Mouse (Mus musculus): Measurements from ENCODE around the gene Itgb5.

The Itgb5 gene

DNA sequence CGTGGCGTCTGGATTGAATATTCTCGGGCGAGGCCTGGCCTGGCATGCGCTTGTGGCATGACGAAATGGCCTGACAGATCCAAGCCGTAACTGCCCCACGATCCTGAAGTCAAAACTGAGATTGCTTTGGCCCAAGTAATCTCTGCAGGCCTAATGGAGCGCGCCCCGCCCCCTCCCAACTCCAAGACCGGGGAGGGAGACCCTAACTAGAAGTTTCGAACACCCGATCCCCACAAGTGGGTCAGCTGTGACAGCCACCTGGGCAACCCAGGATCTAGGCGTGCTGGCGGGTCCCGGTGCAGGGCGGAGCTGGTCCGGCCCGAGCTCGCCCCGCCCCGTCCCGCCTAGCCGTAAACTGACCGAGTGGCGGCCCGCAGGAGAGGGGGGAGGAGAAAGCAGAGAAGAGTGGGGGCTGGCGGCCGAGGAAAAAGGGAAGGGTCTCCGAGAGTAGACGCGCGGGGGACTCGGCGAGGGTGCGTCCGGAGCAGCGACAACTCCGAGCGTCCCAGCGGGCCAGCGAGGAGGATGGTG lies at the start of gene Itgb5:
Gene Itgb5 (plus strand): TSS at position 365 of the 531 bp plus-strand sequence.
- TF ChIP-seq GATA4 (IDR thresholded peaks at IDR 0.05; ENCODE audit: insufficient replicate concordance, low read length), result no peak

- TF ChIP-seq GATA4 (IDR thresholded peaks at IDR 0.05; ENCODE audit: insufficient replicate concordance, low read length), result no peak
These were observed 47.4 kb upstream of the Itgb5 start for GRCm38 (mm10) chr16:33781789-33782728.

GRCm38 (mm10) chr16:33782729-33783091 lies 46.8 kb upstream of the Itgb5 start:
- no peak for TF ChIP-seq GATA4 (IDR thresholded peaks at IDR 0.05; ENCODE audit: insufficient replicate concordance, low read length)

DNA sequence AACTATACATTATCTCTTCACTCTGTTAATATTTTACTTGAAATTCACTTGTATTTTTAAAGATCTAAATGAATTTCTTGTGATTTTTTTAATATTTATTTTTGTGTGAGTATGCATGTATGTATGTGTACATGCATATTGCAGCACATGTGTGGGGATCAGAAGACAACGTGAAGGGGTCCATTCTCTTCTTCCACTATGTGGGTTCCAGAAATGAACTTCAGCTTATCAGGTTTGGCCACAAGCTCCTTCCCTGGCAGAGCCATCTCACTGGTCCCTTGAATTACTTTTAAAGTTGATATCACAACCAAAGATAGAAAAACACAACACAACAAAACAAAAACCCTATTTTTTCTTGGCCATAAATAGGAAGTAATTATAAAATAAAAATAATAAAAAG lies 44.9 kb upstream of the Itgb5 start:
- no peak for TF ChIP-seq GATA4 (IDR thresholded peaks at IDR 0.05; ENCODE audit: insufficient replicate concordance, low read length)

DNA sequence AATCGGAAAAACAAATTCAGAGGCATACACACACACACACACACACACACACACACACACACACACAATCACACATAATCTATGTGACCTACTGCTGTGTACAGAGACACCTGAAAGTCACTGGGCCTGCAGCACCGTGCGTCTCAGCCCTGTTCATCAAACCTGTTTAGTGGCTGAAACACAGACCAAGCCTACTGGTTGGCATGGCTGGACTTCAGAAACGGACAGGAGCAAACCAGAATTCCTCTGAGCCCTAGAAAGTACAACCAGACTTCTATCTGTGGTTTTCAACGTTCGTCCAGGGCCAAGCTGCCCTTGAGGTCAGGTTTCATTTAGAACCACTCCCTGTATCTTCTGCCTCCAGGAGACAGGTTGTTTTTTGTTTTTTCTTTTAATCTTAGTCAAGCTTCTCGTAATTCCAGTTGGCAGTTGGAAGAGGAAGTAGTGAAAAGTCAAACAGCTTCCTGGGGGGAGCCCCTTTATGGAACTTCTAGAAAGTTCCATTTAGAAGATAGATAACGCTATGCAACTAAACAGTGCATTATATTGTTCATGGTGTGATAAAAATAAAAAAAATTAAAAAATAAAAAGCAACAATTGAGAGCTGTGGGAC lies 44.3 kb upstream of the Itgb5 start:
- no peak; the same call in 1 of the 2 replicates for TF ChIP-seq GATA4 (IDR thresholded peaks at IDR 0.05; ENCODE audit: insufficient replicate concordance, low read length)

- no peak for TF ChIP-seq GATA4 (IDR thresholded peaks at IDR 0.05; ENCODE audit: insufficient replicate concordance, low read length)
These were observed 42.6 kb upstream of the Itgb5 start for GRCm38 (mm10) chr16:33786657-33787390.

GRCm38 (mm10) chr16:33793846-33794791 lies 35.3 kb upstream of the Itgb5 start, which contains the start of gene Muc13:
TSS of gene Muc13 (plus strand) at chr16:33794037.
- TF ChIP-seq GATA4 (IDR thresholded peaks at IDR 0.05; ENCODE audit: insufficient replicate concordance, low read length), result no peak

DNA sequence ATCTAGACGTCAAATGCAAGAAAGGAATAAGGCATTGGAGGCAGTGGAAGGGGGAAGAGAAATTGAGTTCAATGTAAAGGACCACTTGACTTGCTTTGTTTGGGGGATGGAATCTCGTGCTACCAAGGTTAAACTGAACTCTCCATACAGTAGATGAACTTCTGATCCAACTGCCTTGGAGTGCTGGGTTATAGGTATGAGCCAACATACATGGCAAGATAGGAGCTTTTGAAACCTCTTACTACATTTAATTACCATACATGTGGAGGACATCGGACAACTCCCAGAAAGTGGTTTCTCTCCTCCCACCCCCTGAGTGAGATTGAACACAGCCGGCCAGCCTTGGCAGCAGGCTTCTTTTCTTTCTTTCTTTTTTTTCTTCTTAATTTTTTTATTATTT lies 34.4 kb upstream of the Itgb5 start:
- TF ChIP-seq GATA4 (IDR thresholded peaks at IDR 0.05; ENCODE audit: insufficient replicate concordance, low read length), result no peak

GRCm38 (mm10) chr16:33795887-33796286 lies 33.6 kb upstream of the Itgb5 start:
- no peak for TF ChIP-seq GATA4 (IDR thresholded peaks at IDR 0.05; ENCODE audit: insufficient replicate concordance, low read length)

DNA sequence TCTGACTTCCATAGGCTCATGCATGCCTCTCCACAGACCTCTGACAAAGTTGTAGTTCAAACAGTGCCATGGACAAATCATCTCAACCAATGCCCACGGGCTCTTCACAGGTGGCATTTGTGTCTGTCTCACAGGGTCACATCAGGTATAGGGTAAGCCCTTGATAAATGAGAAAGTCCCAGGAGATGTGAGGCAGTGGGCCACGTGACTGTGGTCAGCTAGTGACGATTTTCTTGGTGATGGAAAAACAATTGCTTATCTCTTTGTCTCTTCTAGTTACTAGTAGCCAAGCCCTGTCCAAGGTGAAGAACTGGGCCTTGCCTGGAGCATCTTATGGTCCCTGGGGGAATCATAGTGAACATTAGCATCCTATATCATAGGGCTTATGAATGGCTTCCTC lies 32.7 kb upstream of the Itgb5 start:
- no peak for TF ChIP-seq GATA4 (IDR thresholded peaks at IDR 0.05; ENCODE audit: insufficient replicate concordance, low read length)

GRCm38 (mm10) chr16:33797860-33798259 lies 31.6 kb upstream of the Itgb5 start:
- TF ChIP-seq GATA4 (IDR thresholded peaks at IDR 0.05; ENCODE audit: insufficient replicate concordance, low read length), result no peak

DNA sequence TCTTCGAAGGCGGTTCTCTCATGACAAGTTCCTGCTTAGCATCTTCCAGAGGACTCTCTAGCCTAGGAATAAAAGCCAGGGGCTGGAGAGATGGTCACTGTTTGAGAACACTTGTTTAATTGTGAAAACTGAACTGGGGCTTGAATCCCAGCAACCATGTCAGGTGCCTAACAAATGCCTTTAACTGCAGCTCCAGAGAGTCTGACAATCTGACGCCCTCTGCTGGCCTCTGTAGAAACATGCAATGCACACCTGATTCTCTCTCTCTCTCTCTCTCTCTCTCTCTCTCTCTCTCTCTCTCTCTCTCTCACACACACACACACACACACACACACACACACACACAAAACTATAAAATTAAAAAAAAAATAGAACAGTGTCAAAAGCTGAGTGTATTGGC lies 19.5 kb upstream of the Itgb5 start:
- TF ChIP-seq GATA4 (IDR thresholded peaks at IDR 0.05; ENCODE audit: insufficient replicate concordance, low read length), result no peak

DNA sequence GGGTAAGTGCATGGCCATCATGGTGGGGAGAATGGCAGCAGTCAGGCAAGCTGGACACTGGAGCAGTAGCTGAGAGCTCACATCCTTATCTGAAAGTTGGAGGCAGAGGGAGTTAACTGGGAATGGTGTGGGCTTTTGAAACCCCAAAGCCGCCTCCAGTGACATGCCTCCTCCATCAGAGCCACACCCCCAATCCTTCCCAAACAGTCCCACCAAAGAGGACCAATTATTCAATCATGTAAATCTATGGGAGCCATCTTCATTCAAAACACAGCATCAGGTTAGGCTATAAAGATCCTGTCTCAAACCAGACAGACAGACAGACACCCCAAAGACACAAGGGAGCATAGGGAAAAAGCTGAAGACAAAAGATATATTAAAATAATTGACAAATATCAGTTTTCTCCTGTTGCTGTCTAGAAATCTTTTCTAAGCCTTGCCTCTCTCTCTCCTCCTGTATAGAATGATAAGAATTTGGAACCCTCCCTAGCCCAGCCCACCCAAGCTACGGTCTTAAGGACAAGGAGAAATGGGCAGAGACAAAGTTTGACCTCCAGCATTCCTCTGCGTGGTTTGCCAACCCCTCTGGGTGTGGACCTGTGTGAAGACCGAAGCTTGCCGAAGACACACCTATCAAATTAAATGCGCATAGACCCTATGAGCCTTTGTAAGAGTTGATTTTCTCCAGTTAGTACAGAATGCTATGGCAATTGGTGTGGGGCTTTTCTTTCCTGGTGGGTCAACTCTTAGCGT lies 10.9 kb upstream of the Itgb5 start:
- TF ChIP-seq GATA4 (IDR thresholded peaks at IDR 0.05; ENCODE audit: insufficient replicate concordance, low read length), result no peak

Measured in liver, adult (tissue).